Mouse (Mus musculus) liver, embryonic 14.5 days (tissue): ENCODE data around the gene Ak5.

ENCODE experiments used
- CTCF ChIP-seq: IDR thresholded peaks from 2 replicates; pipeline ENCODE4 v1.5.1; 2016; ENCODE audit warnings: antibody characterized with exemption, low read depth, control low read depth
- EP300 ChIP-seq: IDR thresholded peaks from 2 replicates; pipeline ENCODE4 v1.6.1; 2016; ENCODE audit warnings: antibody characterized with exemption, low read depth

DNA sequence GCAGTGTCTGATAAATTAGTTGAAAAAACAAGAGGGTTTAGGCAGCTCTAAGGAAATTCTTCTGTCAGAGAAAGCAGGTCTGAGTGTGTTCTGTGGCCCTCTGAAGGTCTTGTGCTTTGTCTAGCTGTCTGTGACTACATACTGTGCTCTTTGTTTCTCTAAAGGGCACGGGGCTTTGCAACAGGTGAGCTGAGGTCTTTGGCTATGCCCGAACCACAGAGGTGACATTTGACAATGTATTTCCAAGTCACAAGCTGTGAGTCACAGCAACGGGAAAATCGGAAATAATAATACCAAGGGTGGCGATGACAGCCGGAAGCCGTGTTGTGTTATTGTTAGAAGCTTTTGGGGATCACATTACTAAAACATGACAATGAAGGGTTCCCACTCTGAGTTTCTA, 171.1 kb downstream of the Ak5 start:
- TF ChIP-seq EP300 = no peak
- no peak for TF ChIP-seq CTCF
